Mouse (Mus musculus): ENCODE results near the gene Wdr62. TPM values are rescaled to one million over a fixed set of nuclear protein-coding genes. Genes with fewer than 3 reads are reported as not detected.

Wdr62 gene
- total RNA-seq, 2 experiments from 2014 or later, result 4.0 to 21.6 TPM

DNA sequence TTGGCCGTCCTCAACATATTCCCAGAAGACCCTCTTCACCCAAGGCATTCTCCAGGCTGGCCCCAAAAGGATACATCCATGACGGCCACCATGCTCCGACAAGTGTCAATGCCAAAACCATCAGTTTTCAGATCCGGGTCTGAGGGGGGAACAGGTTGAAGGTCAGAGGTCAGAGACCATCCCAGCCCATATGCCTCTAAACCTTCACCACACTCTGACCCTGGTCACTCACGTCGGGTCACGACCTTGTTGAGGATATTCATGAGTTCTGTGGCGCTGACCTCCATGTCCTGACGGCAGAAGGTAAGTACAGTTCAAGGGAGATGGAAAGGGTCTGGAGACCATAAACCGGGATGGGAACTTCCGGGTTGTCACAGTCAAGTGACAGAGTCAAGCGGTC is 88.1 kb downstream of the Wdr62 start:
- ATAC-seq (replicated peaks; ENCODE audit: poor library complexity, severe bottlenecking), result no peak

Other genes with a start within 250 kb of the Wdr62 start
- 0.52 and 2.4 TPM in 2 replicates for gene Zfp14, start 229.0 kb downstream of the Wdr62 start, total RNA-seq (2014; fragmentation: Nextera tagmentation)
- 1.2 and 1.4 TPM in 2 replicates for gene Zfp14, start 229.0 kb downstream of the Wdr62 start, total RNA-seq (2017)
- gene Zfp82, start 207.5 kb downstream of the Wdr62 start, total RNA-seq (2014; fragmentation: Nextera tagmentation), result 7.0 and 9.2 TPM in 2 replicates
- gene Zfp82, start 207.5 kb downstream of the Wdr62 start, total RNA-seq (2017), result 3.0 and 9.6 TPM in 2 replicates
- 2.8 TPM in 1 of 2 replicates, not detected in the other for gene Gm26920, start 190.0 kb downstream of the Wdr62 start, total RNA-seq (2014; fragmentation: Nextera tagmentation)
- gene Gm26920, start 190.0 kb downstream of the Wdr62 start, total RNA-seq (2017), result not detected in 2 replicates
- gene Zfp566, start 189.9 kb downstream of the Wdr62 start, total RNA-seq (2014; fragmentation: Nextera tagmentation), result 7.6 and 15.7 TPM in 2 replicates
- gene Zfp566, start 189.9 kb downstream of the Wdr62 start, total RNA-seq (2017), result 3.2 and 6.0 TPM in 2 replicates
- 41.6 and 58.5 TPM in 2 replicates for gene Zfp260, start 185.6 kb downstream of the Wdr62 start, total RNA-seq (2014; fragmentation: Nextera tagmentation)
- gene Zfp260, start 185.6 kb downstream of the Wdr62 start, total RNA-seq (2017), result 26.1 and 28.7 TPM in 2 replicates
- gene Zfp382, start 158.5 kb downstream of the Wdr62 start, total RNA-seq (2014; fragmentation: Nextera tagmentation), result 9.7 and 13.3 TPM in 2 replicates
- gene Zfp382, start 158.5 kb downstream of the Wdr62 start, total RNA-seq (2017), result 7.7 and 8.3 TPM in 2 replicates
- 52.0 and 61.0 TPM in 2 replicates for gene Zfp146, start 110.7 kb downstream of the Wdr62 start, total RNA-seq (2014; fragmentation: Nextera tagmentation)
- gene Zfp146, start 110.7 kb downstream of the Wdr62 start, total RNA-seq (2017), result 80.7 and 101 TPM in 2 replicates
- gene Cox7a1, start 96.3 kb downstream of the Wdr62 start, total RNA-seq (2014; fragmentation: Nextera tagmentation), result not detected in 2 replicates
- 1.5 TPM in 1 of 2 replicates, not detected in the other for gene Cox7a1, start 96.3 kb downstream of the Wdr62 start, total RNA-seq (2017)
- 236 and 240 TPM in 2 replicates for gene Capns1, start 81.6 kb downstream of the Wdr62 start, total RNA-seq (2014; fragmentation: Nextera tagmentation)
- 176 and 196 TPM in 2 replicates for gene Capns1, start 81.6 kb downstream of the Wdr62 start, total RNA-seq (2017)
- gene Polr2i, start 48.5 kb downstream of the Wdr62 start, total RNA-seq (2014; fragmentation: Nextera tagmentation), result 79.3 and 81.3 TPM in 2 replicates
- 62.3 and 79.3 TPM in 2 replicates for gene Polr2i, start 48.5 kb downstream of the Wdr62 start, total RNA-seq (2017)
- gene Tbcb, start 48.1 kb downstream of the Wdr62 start, total RNA-seq (2014; fragmentation: Nextera tagmentation), result 113 and 115 TPM in 2 replicates
- 48.2 and 53.7 TPM in 2 replicates for gene Tbcb, start 48.1 kb downstream of the Wdr62 start, total RNA-seq (2017)
- not detected in 2 replicates for gene Ovol3, start 44.7 kb downstream of the Wdr62 start, total RNA-seq (2014; fragmentation: Nextera tagmentation)
- gene Ovol3, start 44.7 kb downstream of the Wdr62 start, total RNA-seq (2017), result not detected in 2 replicates
- not detected in 2 replicates for gene Thap8, start 325 bp downstream of the Wdr62 start, total RNA-seq (2014; fragmentation: Nextera tagmentation)
- 0.57 TPM in 1 of 2 replicates, not detected in the other for gene Thap8, start 325 bp downstream of the Wdr62 start, total RNA-seq (2017)
- gene Clip3, start 11.3 kb upstream of the Wdr62 start, total RNA-seq (2014; fragmentation: Nextera tagmentation), result not detected in 2 replicates
- not detected in 2 replicates for gene Clip3, start 11.3 kb upstream of the Wdr62 start, total RNA-seq (2017)
- 32.6 and 33.3 TPM in 2 replicates for gene Alkbh6, start 28.3 kb upstream of the Wdr62 start, total RNA-seq (2014; fragmentation: Nextera tagmentation)
- gene Alkbh6, start 28.3 kb upstream of the Wdr62 start, total RNA-seq (2017), result 30.1 and 35.5 TPM in 2 replicates
- 6.3 and 8.7 TPM in 2 replicates for gene Syne4, start 34.4 kb upstream of the Wdr62 start, total RNA-seq (2014; fragmentation: Nextera tagmentation)
- 0.99 TPM in 1 of 2 replicates, not detected in the other for gene Syne4, start 34.4 kb upstream of the Wdr62 start, total RNA-seq (2017)
- 0.60 TPM in 1 of 2 replicates, not detected in the other for gene E130208F15Rik, start 41.3 kb upstream of the Wdr62 start, total RNA-seq (2014; fragmentation: Nextera tagmentation)
- gene E130208F15Rik, start 41.3 kb upstream of the Wdr62 start, total RNA-seq (2017), result 1.6 and 2.5 TPM in 2 replicates
- gene Sdhaf1, start 43.5 kb upstream of the Wdr62 start, total RNA-seq (2014; fragmentation: Nextera tagmentation), result 10.5 and 11.8 TPM in 2 replicates
- gene Sdhaf1, start 43.5 kb upstream of the Wdr62 start, total RNA-seq (2017), result 7.8 and 12.9 TPM in 2 replicates
- gene Lrfn3, start 82.4 kb upstream of the Wdr62 start, total RNA-seq (2014; fragmentation: Nextera tagmentation), result not detected in 2 replicates
- gene Lrfn3, start 82.4 kb upstream of the Wdr62 start, total RNA-seq (2017), result not detected in 2 replicates
- gene Tyrobp, start 133.3 kb upstream of the Wdr62 start, total RNA-seq (2014; fragmentation: Nextera tagmentation), result 665 and 703 TPM in 2 replicates
- gene Tyrobp, start 133.3 kb upstream of the Wdr62 start, total RNA-seq (2017), result 270 and 287 TPM in 2 replicates
- 64.6 and 70.7 TPM in 2 replicates for gene Hcst, start 139.4 kb upstream of the Wdr62 start, total RNA-seq (2014; fragmentation: Nextera tagmentation)
- 9.0 and 31.6 TPM in 2 replicates for gene Hcst, start 139.4 kb upstream of the Wdr62 start, total RNA-seq (2017)
- gene Nfkbid, start 141.3 kb upstream of the Wdr62 start, total RNA-seq (2014; fragmentation: Nextera tagmentation), result 16.0 and 16.3 TPM in 2 replicates
- gene Nfkbid, start 141.3 kb upstream of the Wdr62 start, total RNA-seq (2017), result 6.8 and 15.1 TPM in 2 replicates
- gene Aplp1, start 165.1 kb upstream of the Wdr62 start, total RNA-seq (2014; fragmentation: Nextera tagmentation), result not detected in 2 replicates
- not detected in 2 replicates for gene Aplp1, start 165.1 kb upstream of the Wdr62 start, total RNA-seq (2017)
- not detected in 2 replicates for gene Kirrel2, start 177.3 kb upstream of the Wdr62 start, total RNA-seq (2014; fragmentation: Nextera tagmentation)
- gene Kirrel2, start 177.3 kb upstream of the Wdr62 start, total RNA-seq (2017), result not detected in 2 replicates
- gene Nphs1, start 177.9 kb upstream of the Wdr62 start, total RNA-seq (2014; fragmentation: Nextera tagmentation), result not detected in 2 replicates
- gene Nphs1, start 177.9 kb upstream of the Wdr62 start, total RNA-seq (2017), result 0.56 and 0.57 TPM in 2 replicates
- 2.2 TPM in 1 of 2 replicates, not detected in the other for gene Prodh2, start 213.2 kb upstream of the Wdr62 start, total RNA-seq (2014; fragmentation: Nextera tagmentation)
- gene Prodh2, start 213.2 kb upstream of the Wdr62 start, total RNA-seq (2017), result not detected in 2 replicates